Mouse (Mus musculus): ENCODE measurements around the gene Tgfb2. TPM values are rescaled to one million over a fixed set of nuclear protein-coding genes. Genes with fewer than 3 reads are reported as not detected.

The Tgfb2 gene
- polyA plus RNA-seq, 1 experiment from 2014 or later: 4.1 TPM

- no peaks in the 10 kb centered on the region for H3K9me3 ChIP-seq (replicated peaks)
- H3K4me2 ChIP-seq: no peak overlapping the region
- WGBS (ENCODE audit: insufficient replicate concordance): 69% methylated on average over 5 of the region's 5 CpGs
- H3K27ac ChIP-seq: no peak overlapping the region
- peaks cover 55% of the 10 kb centered on the region for H3K36me3 ChIP-seq
- no peaks in the 10 kb centered on the region for H3K4me1 ChIP-seq
- ATAC-seq: no peak
- no peaks in the 10 kb centered on the region for H3K27me3 ChIP-seq (replicated peaks)
- no peak overlapping the region for H3K9ac ChIP-seq
- H3K4me3 ChIP-seq: no peak overlapping the region
These were observed 13.1 kb upstream of the Tgfb2 start for GRCm38 (mm10) chr1:186718881-186719280.

- ATAC-seq: no peak
- H3K27ac ChIP-seq: no peak overlapping the region
- H3K4me1 ChIP-seq: no peaks in the 10 kb centered on the region
- H3K36me3 ChIP-seq: peaks cover 41% of the 10 kb centered on the region
- H3K9me3 ChIP-seq (replicated peaks): no peaks in the 10 kb centered on the region
- no peak overlapping the region for H3K4me3 ChIP-seq
- H3K27me3 ChIP-seq (replicated peaks): no peaks in the 10 kb centered on the region
- 75% methylated on average over 17 of the region's 17 CpGs for WGBS (ENCODE audit: insufficient replicate concordance)
- H3K9ac ChIP-seq: no peak overlapping the region
- no peak overlapping the region for H3K4me2 ChIP-seq
These were observed 9.4 kb upstream of the Tgfb2 start for GRCm38 (mm10) chr1:186714980-186715896.

GRCm38 (mm10) chr1:186714215-186714614 is 8.4 kb upstream of the Tgfb2 start:
- Histone ChIP-seq H3K4me1 (no peaks in the 10 kb centered on the region), H3K9ac (no peak overlapping the region), H3K4me3 (no peak overlapping the region), H3K9me3 (replicated peaks) (no peaks in the 10 kb centered on the region), H3K27me3 (replicated peaks) (no peaks in the 10 kb centered on the region), H3K4me2 (no peak overlapping the region), H3K36me3 (peaks cover 31% of the 10 kb centered on the region), H3K27ac (no peak overlapping the region)
- WGBS (ENCODE audit: insufficient replicate concordance): 78% methylated on average over 4 of the region's 4 CpGs
- no peak for ATAC-seq

- H3K9me3 ChIP-seq (replicated peaks): no peaks in the 10 kb centered on the region
- peaks cover 20% of the 10 kb centered on the region for H3K36me3 ChIP-seq
- H3K4me3 ChIP-seq: no peak overlapping the region
- no peak overlapping the region for H3K27ac ChIP-seq
- H3K27me3 ChIP-seq (replicated peaks): no peaks in the 10 kb centered on the region
- ATAC-seq: no peak
- no peak overlapping the region for H3K4me2 ChIP-seq
- no peak overlapping the region for H3K9ac ChIP-seq
- WGBS (ENCODE audit: insufficient replicate concordance): 7% methylated on average over 3 of the region's 3 CpGs
- no peaks in the 10 kb centered on the region for H3K4me1 ChIP-seq
These were observed 7.1 kb upstream of the Tgfb2 start for GRCm38 (mm10) chr1:186712802-186713471.

GRCm38 (mm10) chr1:186705203-186705914 is 430 bp downstream of the Tgfb2 start:
- Histone ChIP-seq H3K4me2 (peak overlapping the region; percentile 72), H3K27me3 (replicated peaks) (peaks cover 59% of the 10 kb centered on the region), H3K9ac (peak overlapping the region; percentile 41), H3K27ac (no peak overlapping the region), H3K36me3 (no peaks in the 10 kb centered on the region), H3K4me3 (peak overlapping the region; percentile 57), H3K4me1 (peaks cover 19% of the 10 kb centered on the region), H3K9me3 (replicated peaks) (no peaks in the 10 kb centered on the region)
- WGBS (ENCODE audit: insufficient replicate concordance): 2% methylated on average over 49 of the region's 65 CpGs
- ATAC-seq: peak; percentile 65

GRCm38 (mm10) chr1:186703980-186704701 is 1.6 kb downstream of the Tgfb2 start:
- Histone ChIP-seq H3K27ac (no peak overlapping the region), H3K36me3 (no peaks in the 10 kb centered on the region), H3K9ac (peak overlapping the region; percentile 27; the same call in 1 of the 2 replicates), H3K4me2 (peak overlapping the region; percentile 72), H3K4me1 (peaks cover 19% of the 10 kb centered on the region), H3K4me3 (peak overlapping the region; percentile 57), H3K9me3 (replicated peaks) (no peaks in the 10 kb centered on the region), H3K27me3 (replicated peaks) (peaks cover 59% of the 10 kb centered on the region)
- no peak for ATAC-seq
- 2% methylated on average over 36 of the region's 36 CpGs for WGBS (ENCODE audit: insufficient replicate concordance)

GRCm38 (mm10) chr1:186703256-186703979 is 2.4 kb downstream of the Tgfb2 start:
- H3K27me3 ChIP-seq (replicated peaks): peaks cover 59% of the 10 kb centered on the region
- no peaks in the 10 kb centered on the region for H3K36me3 ChIP-seq
- peak overlapping the region; percentile 72 for H3K4me2 ChIP-seq
- peak overlapping the region; percentile 57 for H3K4me3 ChIP-seq
- no peak for ATAC-seq
- peaks cover 19% of the 10 kb centered on the region for H3K4me1 ChIP-seq
- H3K27ac ChIP-seq: no peak overlapping the region; the same call in 1 of the 2 replicates
- H3K9ac ChIP-seq: no peak overlapping the region; the same call in 1 of the 2 replicates
- WGBS (ENCODE audit: insufficient replicate concordance): 2% methylated on average over 15 of the region's 15 CpGs
- H3K9me3 ChIP-seq (replicated peaks): no peaks in the 10 kb centered on the region

GRCm38 (mm10) chr1:186702391-186703255 is 3.2 kb downstream of the Tgfb2 start:
- H3K9me3 ChIP-seq (replicated peaks): no peaks in the 10 kb centered on the region
- no peaks in the 10 kb centered on the region for H3K36me3 ChIP-seq
- no peak overlapping the region for H3K27ac ChIP-seq
- no peak for ATAC-seq
- peaks cover 58% of the 10 kb centered on the region for H3K27me3 ChIP-seq (replicated peaks)
- 37% methylated on average over 15 of the region's 15 CpGs for WGBS (ENCODE audit: insufficient replicate concordance)
- H3K4me2 ChIP-seq: peak overlapping the region; percentile 5; the same call in 1 of the 2 replicates
- H3K4me3 ChIP-seq: peak overlapping the region; percentile 57; the same call in 1 of the 2 replicates
- H3K9ac ChIP-seq: no peak overlapping the region
- H3K4me1 ChIP-seq: peaks cover 19% of the 10 kb centered on the region

GRCm38 (mm10) chr1:186701206-186701905 is 4.4 kb downstream of the Tgfb2 start:
- H3K9me3 ChIP-seq (replicated peaks): no peaks in the 10 kb centered on the region
- no peak overlapping the region for H3K9ac ChIP-seq
- H3K27me3 ChIP-seq (replicated peaks): peaks cover 45% of the 10 kb centered on the region
- WGBS (ENCODE audit: insufficient replicate concordance): 63% methylated on average over 8 of the region's 8 CpGs
- H3K27ac ChIP-seq: no peak overlapping the region
- H3K4me3 ChIP-seq: no peak overlapping the region
- H3K4me1 ChIP-seq: peaks cover 19% of the 10 kb centered on the region
- ATAC-seq: no peak
- H3K36me3 ChIP-seq: no peaks in the 10 kb centered on the region
- no peak overlapping the region for H3K4me2 ChIP-seq

- Histone ChIP-seq H3K27me3 (replicated peaks) (peaks cover 36% of the 10 kb centered on the region), H3K9ac (no peak overlapping the region), H3K9me3 (replicated peaks) (no peaks in the 10 kb centered on the region), H3K36me3 (no peaks in the 10 kb centered on the region), H3K4me3 (no peak overlapping the region), H3K27ac (no peak overlapping the region), H3K4me1 (peaks cover 14% of the 10 kb centered on the region; the same call in 1 of the 2 replicates), H3K4me2 (no peak overlapping the region)
- WGBS (ENCODE audit: insufficient replicate concordance): 65% methylated on average over 3 of the region's 3 CpGs
- ATAC-seq: no peak
These were observed 5.3 kb downstream of the Tgfb2 start for GRCm38 (mm10) chr1:186700496-186700895.

Data from liver, embryonic 12.5 days (tissue).